Mouse (Mus musculus) cerebellum, adult 9-10 months (tissue): ENCODE measurements around the gene Olfr1308.

Experiments
- DNase-seq: peaks from one replicate; pipeline ENCODE4 v3.0.0; 2022

Olfr1308 gene

GRCm38 (mm10) chr2:111964844-111965243 lies at the start of gene Olfr1308:
Gene Olfr1308, minus strand, starts transcription at chr2:111964944.
- no peak for DNase-seq

- DNase-seq: no peak
These were observed 47.9 kb upstream of the Olfr1308 start, which contains the start of gene Olfr1310 for GRCm38 (mm10) chr2:112012608-112013007. Gene Olfr1310, minus strand, starts transcription at chr2:112012708.

GRCm38 (mm10) chr2:111990181-111990580 lies 25.4 kb upstream of the Olfr1308 start, which contains the start of gene Olfr1309:
Gene Olfr1309, minus strand, starts transcription at chr2:111990281.
- DNase-seq: no peak

- no peak for DNase-seq
These were observed 15.4 kb downstream of the Olfr1308 start, which contains the start of gene Olfr1307 for GRCm38 (mm10) chr2:111949340-111949739. Gene Olfr1307, minus strand, starts transcription at chr2:111949440.

GRCm38 (mm10) chr2:111916171-111916570 lies 48.6 kb downstream of the Olfr1308 start, which contains the start of gene Olfr1306:
Gene Olfr1306, minus strand, starts transcription at chr2:111916271.
- no peak for DNase-seq
